Mouse (Mus musculus) cerebellum, adult (tissue): ENCODE results near the gene Elavl1.

Experiments
- ATAC-seq: cut with Nextera tagmentation; 2 replicates; pipeline ENCODE4 v1.9.2; 2017; ENCODE audit warnings: mild to moderate bottlenecking, moderate library complexity, mixed read lengths; ENCODE audit not compliant: insufficient number of reproducible peaks, low FRiP score, low TSS enrichment

Elavl1 gene

DNA sequence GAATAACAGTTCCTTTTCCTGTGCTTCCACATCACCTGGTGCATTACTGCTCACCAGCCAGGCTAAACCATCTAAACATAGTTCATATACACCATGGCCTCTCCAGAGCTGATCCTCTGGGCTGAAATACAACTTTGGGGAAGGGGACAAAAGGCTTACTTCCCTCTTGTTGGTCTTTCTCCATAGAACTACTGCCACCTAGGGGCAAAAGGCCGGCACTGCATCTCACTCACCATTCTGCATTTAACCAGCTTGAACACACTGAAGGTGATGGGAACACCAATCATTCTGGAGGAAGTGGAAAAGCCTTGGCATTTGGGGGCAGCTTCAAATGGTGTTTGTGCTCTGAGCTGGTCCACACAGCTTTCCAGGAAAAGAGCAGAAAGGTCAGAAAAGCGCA, 2.7 kb downstream of the Elavl1 start:
- ATAC-seq = no peak

- no peak for ATAC-seq
These were observed 4.2 kb downstream of the Elavl1 start for GRCm38 (mm10) chr8:4321031-4321430.

GRCm38 (mm10) chr8:4320404-4320803, 4.8 kb downstream of the Elavl1 start:
- no peak for ATAC-seq

DNA sequence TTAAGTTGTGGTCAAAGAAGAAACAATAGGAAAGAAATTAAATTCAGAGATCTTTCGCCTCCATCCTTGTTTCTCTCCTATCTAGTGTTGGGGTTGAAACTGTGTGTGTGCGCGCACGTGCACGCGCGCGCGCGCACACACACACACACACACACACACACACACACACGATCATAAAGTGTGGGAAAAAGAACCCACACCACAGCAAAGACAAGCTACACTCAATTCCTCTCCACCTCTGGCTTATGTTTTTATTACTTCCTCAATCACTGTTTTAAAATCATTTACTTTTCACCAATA, 5.7 kb downstream of the Elavl1 start:
- no peak for ATAC-seq

GRCm38 (mm10) chr8:4318796-4319572, 6.2 kb downstream of the Elavl1 start:
- no peak for ATAC-seq

DNA sequence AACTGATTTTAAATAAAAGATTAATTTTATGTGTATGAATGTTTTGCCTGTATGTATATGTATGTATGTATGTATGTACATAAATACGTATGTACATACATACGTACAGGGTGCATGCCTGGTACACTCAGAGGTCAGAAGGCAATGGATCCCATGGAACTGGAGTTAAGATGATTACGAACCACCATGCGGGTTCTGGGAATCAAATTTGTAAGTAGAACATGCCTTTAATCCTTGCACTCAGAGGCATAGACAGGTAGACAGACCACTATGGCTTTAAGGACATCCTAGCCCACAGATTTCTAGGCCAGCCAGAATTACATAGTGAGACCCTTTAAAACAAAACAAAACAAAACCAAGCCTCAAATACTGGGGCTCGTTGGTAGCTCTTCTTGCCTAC, 7.1 kb downstream of the Elavl1 start:
- ATAC-seq = no peak

GRCm38 (mm10) chr8:4314852-4315251, 10.4 kb downstream of the Elavl1 start:
- ATAC-seq = no peak

DNA sequence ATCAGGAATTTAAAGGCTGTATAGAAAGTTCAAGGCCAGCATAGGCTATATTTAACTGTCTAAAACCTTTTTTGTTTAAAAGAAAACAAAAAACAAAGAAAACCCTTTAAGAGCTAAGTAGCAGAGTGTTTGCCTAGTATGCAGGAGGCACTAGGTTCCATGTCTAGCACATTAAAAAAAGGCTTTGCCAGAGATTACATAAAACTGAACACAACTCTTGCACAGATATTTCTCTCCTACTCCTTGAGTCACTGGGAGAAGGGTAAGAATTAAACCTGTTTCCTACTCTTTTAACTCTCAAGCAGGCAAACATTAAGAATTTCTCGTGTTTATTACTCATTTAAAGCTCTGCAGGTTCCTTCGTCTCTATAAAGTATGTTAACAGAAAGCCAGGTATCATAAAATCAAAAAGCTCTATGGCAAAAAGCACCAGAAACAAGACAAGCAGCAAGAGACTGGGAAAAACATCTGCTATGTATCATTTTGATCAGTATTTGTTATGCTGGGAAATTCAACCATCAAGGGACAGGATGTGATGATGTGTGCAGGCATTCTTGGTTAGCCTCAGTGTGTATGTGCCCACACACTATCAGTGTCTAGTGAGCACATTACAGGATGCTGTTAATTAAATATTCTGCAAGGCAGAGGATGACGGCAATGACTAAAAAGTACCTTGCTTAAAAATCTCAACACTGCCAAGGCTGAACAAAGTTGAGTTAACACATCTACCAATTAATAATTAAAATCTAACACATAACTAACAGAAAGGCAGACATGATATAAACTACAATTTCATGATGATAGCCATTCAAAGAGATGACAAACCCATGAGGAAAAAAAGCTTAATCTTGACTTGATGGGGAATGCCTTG, 11.7 kb downstream of the Elavl1 start:
- no peak for ATAC-seq

DNA sequence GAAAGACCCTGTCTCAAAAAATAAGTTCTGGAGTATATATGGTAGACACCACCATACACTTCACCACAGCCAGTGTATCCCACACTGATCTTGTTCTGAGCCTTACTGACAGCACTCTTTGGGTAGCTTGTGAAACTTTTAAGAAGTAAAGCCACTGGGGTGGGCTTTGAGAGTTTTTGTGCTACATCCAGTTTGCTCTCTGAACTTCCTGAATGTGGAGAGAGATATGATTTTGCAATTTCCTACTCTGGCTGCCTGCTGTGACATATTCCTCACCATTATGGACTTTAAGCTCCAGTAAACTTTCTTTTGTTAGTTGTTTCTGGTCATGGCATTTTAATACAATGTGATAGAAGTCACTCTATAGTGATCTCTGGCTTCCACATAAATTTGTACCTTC, 13.1 kb downstream of the Elavl1 start:
- no peak for ATAC-seq

- no peak for ATAC-seq
These were observed 19.4 kb downstream of the Elavl1 start for GRCm38 (mm10) chr8:4305838-4306237.

DNA sequence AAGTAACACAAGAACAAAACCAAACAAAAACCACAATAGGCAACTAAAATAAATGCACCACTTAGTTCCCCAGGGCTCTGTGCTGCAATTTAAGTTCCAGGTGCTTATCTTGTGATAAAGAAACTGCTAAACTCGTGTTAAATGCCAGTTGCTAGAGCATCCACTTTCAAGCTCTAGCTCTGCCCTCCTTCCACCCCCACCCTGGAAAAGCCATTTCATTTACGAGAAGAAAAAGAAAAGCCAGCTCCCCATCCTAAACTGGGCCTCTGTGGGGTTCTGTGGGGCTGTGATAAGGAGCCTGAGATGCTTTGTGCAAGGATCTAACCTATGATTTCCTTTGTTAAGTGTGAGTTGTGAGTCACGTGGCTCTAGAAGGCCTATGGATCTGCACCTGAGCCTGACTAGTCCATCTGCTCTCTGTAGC, 21.1 kb downstream of the Elavl1 start:
- no peak for ATAC-seq

DNA sequence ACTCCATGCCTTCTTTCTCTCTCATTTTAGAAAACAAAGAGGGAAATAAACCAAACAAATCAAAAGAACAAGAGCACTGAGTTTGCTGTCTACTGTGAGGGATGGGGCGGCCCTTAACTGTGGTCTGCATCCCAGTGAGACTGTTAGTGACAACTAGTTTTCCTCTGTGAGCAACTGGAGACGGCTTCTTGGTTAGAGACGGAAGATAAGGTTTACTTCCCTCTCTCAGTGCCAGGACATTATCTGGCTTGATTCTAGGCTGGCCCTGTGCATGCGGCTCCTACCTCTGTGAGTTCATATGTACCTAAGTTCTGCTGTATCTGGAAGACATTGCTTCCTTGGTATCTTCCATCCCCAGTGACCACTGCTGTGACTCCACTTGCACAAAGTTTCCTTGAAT, 27.4 kb downstream of the Elavl1 start:
- no peak for ATAC-seq

GRCm38 (mm10) chr8:4292738-4293137, 32.5 kb downstream of the Elavl1 start:
- no peak for ATAC-seq

GRCm38 (mm10) chr8:4276111-4276465, 49.1 kb downstream of the Elavl1 start:
- no peak for ATAC-seq

- peak; percentile 95 for ATAC-seq
These were observed 49.7 kb downstream of the Elavl1 start, which contains the start of gene Timm44 for GRCm38 (mm10) chr8:4275275-4276110. Gene Timm44, minus strand, starts transcription at chr8:4275913.

- no peak for ATAC-seq
These were observed 55.6 kb downstream of the Elavl1 start for GRCm38 (mm10) chr8:4269609-4270008.

DNA sequence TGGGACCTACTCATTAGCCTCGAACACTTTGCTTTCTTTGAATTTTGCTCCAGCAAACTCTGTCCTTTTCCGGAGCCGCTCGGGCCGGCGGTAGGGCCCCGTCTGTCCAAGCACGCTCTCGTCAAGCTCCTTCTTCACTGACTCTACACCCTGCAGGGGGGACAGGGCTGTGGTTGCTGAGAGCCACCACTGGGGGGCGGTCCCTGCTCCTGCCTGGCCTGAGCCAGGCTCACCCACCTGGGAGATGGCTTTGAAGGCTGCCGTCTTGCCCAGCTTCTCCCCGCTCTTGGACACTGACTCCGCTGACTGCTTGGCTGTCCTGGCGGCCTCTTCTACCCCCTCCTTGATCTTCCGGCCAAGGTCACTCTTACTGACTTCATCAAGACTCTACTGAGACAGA, 57.6 kb downstream of the Elavl1 start:
- ATAC-seq = no peak

GRCm38 (mm10) chr8:4265160-4265914, 59.9 kb downstream of the Elavl1 start:
- no peak for ATAC-seq

GRCm38 (mm10) chr8:4263105-4263791, 62.0 kb downstream of the Elavl1 start:
- ATAC-seq = no peak

DNA sequence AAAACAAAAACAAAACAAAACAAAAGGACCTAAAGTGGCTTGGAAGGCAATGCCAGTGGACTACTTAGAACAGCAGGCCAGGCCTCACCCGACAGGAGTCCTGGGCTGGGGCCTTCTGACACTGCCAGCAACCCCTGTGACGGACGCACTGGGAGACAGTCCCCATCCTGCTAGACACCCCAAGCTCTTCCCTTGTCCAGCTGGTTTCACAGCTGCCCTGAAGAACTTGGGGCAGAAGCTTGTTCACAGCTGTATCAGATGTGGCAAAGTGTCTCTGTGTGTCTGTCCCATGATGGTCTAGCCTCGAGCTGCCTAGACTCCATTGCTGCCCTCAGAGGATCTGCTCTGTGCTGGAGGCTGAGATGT, 65.4 kb downstream of the Elavl1 start:
- ATAC-seq = no peak
